Mouse (Mus musculus): ENCODE results near the gene Zfp992. TPM values are rescaled to one million over a fixed set of nuclear protein-coding genes. Genes with fewer than 3 reads are reported as not detected.
"Not testable (repeated sequence)": the region's sequence is repeated elsewhere in the genome, so short reads cannot be mapped to it uniquely, and the experiment has no call there.

The Zfp992 gene
- polyA plus RNA-seq (2015; fragmentation: Nextera tagmentation; extraction: Ambion mirVana): 3.0 and 4.3 TPM in 2 replicates

DNA sequence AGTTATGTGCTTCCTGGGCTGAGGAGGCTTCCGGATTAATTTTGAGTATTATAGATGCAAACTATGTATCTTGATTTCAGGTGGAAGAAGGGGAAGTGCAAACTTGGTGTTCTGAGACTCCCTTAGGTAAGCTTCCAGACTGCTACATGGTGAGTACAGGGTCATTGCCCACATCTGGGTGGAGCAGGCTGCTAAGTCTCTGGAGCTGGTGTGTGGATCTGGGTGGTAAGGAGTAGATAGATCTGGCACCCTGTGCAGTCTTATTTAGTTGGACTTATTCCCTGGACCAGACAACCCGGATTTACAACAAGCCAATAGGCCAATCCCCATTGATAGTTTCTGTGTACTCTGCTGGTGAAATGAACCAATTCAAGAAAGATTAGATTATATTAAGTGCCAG is at the start of gene Zfp992:
TSS of gene Zfp992 (plus strand) at position 74 of the 400 bp plus-strand sequence.
- not testable (repeated sequence) for H3K27me3 ChIP-seq (replicated peaks; ENCODE audit: control insufficient read depth, insufficient read depth, low read length); H3K4me3 ChIP-seq (ENCODE audit: low read length); H3K36me3 ChIP-seq (ENCODE audit: control insufficient read depth, insufficient read depth, low read length); H3K27ac ChIP-seq (ENCODE audit: low read length); H3K4me2 ChIP-seq (ENCODE audit: low read depth, low read length); H3K9ac ChIP-seq (ENCODE audit: low read depth, low read length); H3K4me1 ChIP-seq (ENCODE audit: control insufficient read depth, insufficient read depth, low read length)
- WGBS: 89% methylated on average over 2 of the region's 2 CpGs
- H3K9me3 ChIP-seq (ENCODE audit: control insufficient read depth, low read length): peaks cover 11% of the 10 kb centered on the region
- ATAC-seq: 0 out of 2 replicates have a peak, but pooled peaks have one; percentile 26

DNA sequence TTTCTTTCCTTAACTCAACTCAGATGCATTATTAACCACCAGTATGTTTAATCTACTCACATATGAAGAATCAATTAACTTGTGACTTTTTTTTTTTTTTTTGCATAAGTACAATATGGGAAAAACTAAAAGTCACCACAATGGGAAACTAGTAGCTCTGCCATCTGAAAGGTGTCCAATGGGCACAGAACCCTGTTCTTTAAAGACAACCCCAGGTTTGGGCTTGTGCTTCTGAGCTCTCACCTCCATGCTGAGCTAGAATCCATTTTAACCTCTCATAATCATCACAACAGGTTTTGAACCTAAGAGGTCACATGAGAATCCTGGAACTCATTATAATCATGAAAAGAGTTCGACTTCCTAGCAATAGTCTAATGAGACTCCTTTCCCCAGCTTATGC is 19.4 kb upstream of the Zfp992 start:
- H3K36me3 ChIP-seq (ENCODE audit: control insufficient read depth, insufficient read depth, low read length); H3K4me2 ChIP-seq (ENCODE audit: low read depth, low read length); H3K27ac ChIP-seq (ENCODE audit: low read length); ATAC-seq; H3K9me3 ChIP-seq (ENCODE audit: control insufficient read depth, low read length); H3K9ac ChIP-seq (ENCODE audit: low read depth, low read length); H3K4me1 ChIP-seq (ENCODE audit: control insufficient read depth, insufficient read depth, low read length); H3K4me3 ChIP-seq (ENCODE audit: low read length); H3K27me3 ChIP-seq (replicated peaks; ENCODE audit: control insufficient read depth, insufficient read depth, low read length): not testable (repeated sequence)
- WGBS: 2% methylated on average over 1 of the region's 1 CpGs

DNA sequence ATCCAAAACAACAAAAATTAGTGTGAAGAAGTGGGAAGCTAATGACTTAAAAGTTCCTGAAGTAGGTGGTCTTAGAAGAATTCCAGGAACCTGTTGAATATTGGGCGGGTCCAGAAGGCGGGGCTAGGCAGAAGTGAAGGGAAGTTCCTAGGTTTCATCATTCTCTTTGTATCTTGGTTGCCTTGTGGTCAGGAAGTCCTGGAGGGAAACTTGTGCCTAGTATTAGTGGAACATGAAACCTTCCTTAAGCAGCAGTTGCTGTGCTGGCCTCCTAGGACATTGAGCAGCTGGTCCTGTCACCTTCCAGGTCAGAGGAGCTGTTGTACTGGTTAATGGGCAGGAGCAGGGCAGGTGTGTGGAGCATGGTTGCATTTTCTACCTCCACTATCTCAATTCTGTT is 17.9 kb upstream of the Zfp992 start:
- WGBS: 75% methylated on average over 2 of the region's 2 CpGs
- not testable (repeated sequence) for H3K4me1 ChIP-seq (ENCODE audit: control insufficient read depth, insufficient read depth, low read length); H3K36me3 ChIP-seq (ENCODE audit: control insufficient read depth, insufficient read depth, low read length); H3K27me3 ChIP-seq (replicated peaks; ENCODE audit: control insufficient read depth, insufficient read depth, low read length); H3K4me2 ChIP-seq (ENCODE audit: low read depth, low read length); H3K4me3 ChIP-seq (ENCODE audit: low read length); H3K9ac ChIP-seq (ENCODE audit: low read depth, low read length); H3K27ac ChIP-seq (ENCODE audit: low read length); H3K9me3 ChIP-seq (ENCODE audit: control insufficient read depth, low read length); ATAC-seq

DNA sequence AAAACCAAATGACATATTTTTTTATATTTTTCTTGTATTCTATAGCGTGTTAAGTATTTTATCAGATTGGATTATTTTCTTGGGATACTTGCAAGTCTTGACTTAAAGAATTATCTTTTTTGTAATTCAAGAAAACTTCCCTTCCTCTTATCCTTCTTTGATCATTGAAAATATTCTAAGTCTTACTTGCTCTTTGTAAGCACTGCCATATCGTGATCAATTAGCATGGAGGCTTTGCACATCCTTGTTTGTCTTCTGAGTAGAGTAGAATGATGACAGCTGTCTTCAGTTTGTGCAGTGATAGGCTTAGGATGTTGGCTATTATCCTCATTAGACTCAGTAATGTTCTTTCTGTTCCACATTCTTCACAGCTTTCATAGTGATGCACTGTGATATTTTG is 13.3 kb upstream of the Zfp992 start:
- H3K4me3 ChIP-seq (ENCODE audit: low read length); H3K27ac ChIP-seq (ENCODE audit: low read length); H3K27me3 ChIP-seq (replicated peaks; ENCODE audit: control insufficient read depth, insufficient read depth, low read length); H3K9me3 ChIP-seq (ENCODE audit: control insufficient read depth, low read length); H3K9ac ChIP-seq (ENCODE audit: low read depth, low read length); H3K4me1 ChIP-seq (ENCODE audit: control insufficient read depth, insufficient read depth, low read length); ATAC-seq; H3K36me3 ChIP-seq (ENCODE audit: control insufficient read depth, insufficient read depth, low read length); H3K4me2 ChIP-seq (ENCODE audit: low read depth, low read length): not testable (repeated sequence)
- 87% methylated on average over 2 of the region's 2 CpGs for WGBS

DNA sequence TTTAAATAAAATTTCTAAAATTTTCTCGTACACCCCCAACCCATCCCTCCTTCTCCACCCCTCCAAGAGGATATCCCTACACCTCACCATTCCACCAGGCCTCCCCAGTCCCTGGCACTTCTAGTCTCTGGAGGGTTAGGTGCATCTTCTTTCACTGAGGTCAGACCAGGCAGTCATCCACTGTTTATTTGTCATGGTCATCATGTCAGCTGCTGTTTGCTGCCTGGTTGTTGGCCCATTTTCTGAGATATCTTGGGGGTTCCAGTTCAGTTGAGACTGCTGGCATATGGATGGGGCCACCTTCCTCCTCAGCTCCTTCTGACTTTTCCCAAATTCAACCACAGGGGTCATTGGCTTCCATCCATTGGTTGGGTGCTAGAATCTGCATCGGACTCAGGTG is 11.6 kb upstream of the Zfp992 start:
- 88% methylated on average over 1 of the region's 2 CpGs for WGBS
- not testable (repeated sequence) for H3K9ac ChIP-seq (ENCODE audit: low read depth, low read length); H3K27me3 ChIP-seq (replicated peaks; ENCODE audit: control insufficient read depth, insufficient read depth, low read length); H3K4me3 ChIP-seq (ENCODE audit: low read length); ATAC-seq; H3K9me3 ChIP-seq (ENCODE audit: control insufficient read depth, low read length); H3K36me3 ChIP-seq (ENCODE audit: control insufficient read depth, insufficient read depth, low read length); H3K27ac ChIP-seq (ENCODE audit: low read length); H3K4me2 ChIP-seq (ENCODE audit: low read depth, low read length); H3K4me1 ChIP-seq (ENCODE audit: control insufficient read depth, insufficient read depth, low read length)

DNA sequence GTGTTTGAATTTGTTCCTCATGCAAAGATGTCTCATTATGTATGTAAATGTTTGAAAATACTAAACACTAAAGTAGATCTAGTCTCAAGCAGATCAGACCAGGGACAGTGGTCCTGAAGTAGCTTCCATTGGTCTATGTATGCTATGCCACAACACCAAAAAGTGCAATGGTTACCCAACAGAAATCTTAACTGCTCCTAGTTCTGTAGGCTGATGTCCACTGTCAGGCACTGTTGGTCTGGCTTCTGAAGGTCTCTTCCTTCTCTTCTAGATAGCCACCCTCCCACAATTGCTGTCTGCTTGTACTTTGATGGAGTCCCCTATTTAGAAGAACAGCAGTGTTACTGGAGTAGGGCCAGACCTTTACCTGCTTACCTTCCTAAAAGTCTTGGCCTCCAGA is 4.5 kb upstream of the Zfp992 start:
- H3K4me3 ChIP-seq (ENCODE audit: low read length); H3K9me3 ChIP-seq (ENCODE audit: control insufficient read depth, low read length); H3K27me3 ChIP-seq (replicated peaks; ENCODE audit: control insufficient read depth, insufficient read depth, low read length); ATAC-seq; H3K4me2 ChIP-seq (ENCODE audit: low read depth, low read length); H3K27ac ChIP-seq (ENCODE audit: low read length); H3K36me3 ChIP-seq (ENCODE audit: control insufficient read depth, insufficient read depth, low read length); H3K9ac ChIP-seq (ENCODE audit: low read depth, low read length); H3K4me1 ChIP-seq (ENCODE audit: control insufficient read depth, insufficient read depth, low read length): not testable (repeated sequence)

DNA sequence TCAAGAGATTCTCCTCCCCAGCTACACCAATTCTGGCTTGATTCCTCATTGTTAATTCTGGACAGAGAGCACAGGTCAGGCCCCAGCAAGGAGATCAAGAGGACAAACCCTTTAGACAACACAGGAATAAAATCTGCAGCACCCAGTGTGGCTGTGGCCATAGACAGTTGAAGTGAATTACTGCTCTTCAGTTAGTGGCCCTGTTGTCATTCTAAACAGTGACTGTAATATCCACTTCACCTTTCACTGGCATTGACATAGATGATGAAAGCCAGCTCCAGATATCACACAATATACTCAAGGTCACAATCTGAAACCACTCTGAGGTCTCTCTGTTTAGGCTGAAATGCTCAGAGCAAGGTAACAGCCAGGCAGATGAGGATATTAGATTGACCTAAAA is 3.7 kb upstream of the Zfp992 start:
- not testable (repeated sequence) for H3K9me3 ChIP-seq (ENCODE audit: control insufficient read depth, low read length); ATAC-seq; H3K9ac ChIP-seq (ENCODE audit: low read depth, low read length); H3K27me3 ChIP-seq (replicated peaks; ENCODE audit: control insufficient read depth, insufficient read depth, low read length); H3K27ac ChIP-seq (ENCODE audit: low read length); H3K36me3 ChIP-seq (ENCODE audit: control insufficient read depth, insufficient read depth, low read length); H3K4me2 ChIP-seq (ENCODE audit: low read depth, low read length); H3K4me1 ChIP-seq (ENCODE audit: control insufficient read depth, insufficient read depth, low read length); H3K4me3 ChIP-seq (ENCODE audit: low read length)

GRCm38 (mm10) chr4:146446135-146446534 is 2.7 kb upstream of the Zfp992 start:
- WGBS: 78% methylated on average over 4 of the region's 4 CpGs

GRCm38 (mm10) chr4:146447016-146447415 is 1.8 kb upstream of the Zfp992 start:
- H3K9me3 ChIP-seq (ENCODE audit: control insufficient read depth, low read length); H3K27ac ChIP-seq (ENCODE audit: low read length); H3K4me1 ChIP-seq (ENCODE audit: control insufficient read depth, insufficient read depth, low read length); ATAC-seq; H3K36me3 ChIP-seq (ENCODE audit: control insufficient read depth, insufficient read depth, low read length); H3K27me3 ChIP-seq (replicated peaks; ENCODE audit: control insufficient read depth, insufficient read depth, low read length); H3K4me2 ChIP-seq (ENCODE audit: low read depth, low read length); H3K4me3 ChIP-seq (ENCODE audit: low read length); H3K9ac ChIP-seq (ENCODE audit: low read depth, low read length): not testable (repeated sequence)
- 88% methylated on average over 2 of the region's 2 CpGs for WGBS

More at GRCm38 (mm10) chr4:146446135-146446534, 2.7 kb upstream of the Zfp992 start:
- not testable (repeated sequence) for H3K4me1 ChIP-seq (ENCODE audit: control insufficient read depth, insufficient read depth, low read length); H3K4me2 ChIP-seq (ENCODE audit: low read depth, low read length); ATAC-seq; H3K9ac ChIP-seq (ENCODE audit: low read depth, low read length); H3K36me3 ChIP-seq (ENCODE audit: control insufficient read depth, insufficient read depth, low read length); H3K4me3 ChIP-seq (ENCODE audit: low read length); H3K27ac ChIP-seq (ENCODE audit: low read length); H3K9me3 ChIP-seq (ENCODE audit: control insufficient read depth, low read length); H3K27me3 ChIP-seq (replicated peaks; ENCODE audit: control insufficient read depth, insufficient read depth, low read length)

DNA sequence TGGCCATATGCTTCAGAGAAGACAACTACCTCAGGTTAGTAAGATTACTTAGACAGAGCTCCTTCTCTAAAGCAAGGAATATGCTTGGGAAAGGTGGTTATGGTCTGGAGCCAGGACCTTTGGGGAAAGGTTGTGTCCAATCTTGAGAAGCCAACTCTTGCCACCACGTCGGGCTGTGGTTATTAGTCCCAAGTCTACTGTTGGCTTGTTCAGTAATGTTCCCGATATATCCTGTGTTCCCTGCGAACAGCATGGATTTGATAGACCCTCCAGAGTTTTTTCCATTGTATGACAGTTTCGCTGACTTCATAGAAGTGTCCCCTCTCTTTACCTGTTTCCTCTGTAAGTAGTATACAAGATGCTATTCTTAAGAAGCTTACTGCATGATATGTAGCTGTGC is 888 bp downstream of the Zfp992 start:
- H3K36me3 ChIP-seq (ENCODE audit: control insufficient read depth, insufficient read depth, low read length); H3K4me1 ChIP-seq (ENCODE audit: control insufficient read depth, insufficient read depth, low read length); H3K9ac ChIP-seq (ENCODE audit: low read depth, low read length); H3K27ac ChIP-seq (ENCODE audit: low read length); H3K4me2 ChIP-seq (ENCODE audit: low read depth, low read length); H3K4me3 ChIP-seq (ENCODE audit: low read length); H3K27me3 ChIP-seq (replicated peaks; ENCODE audit: control insufficient read depth, insufficient read depth, low read length); ATAC-seq: not testable (repeated sequence)
- H3K9me3 ChIP-seq (ENCODE audit: control insufficient read depth, low read length): peaks cover 11% of the 10 kb centered on the region
- WGBS: 89% methylated on average over 5 of the region's 5 CpGs
